In the genomic region with DNA sequence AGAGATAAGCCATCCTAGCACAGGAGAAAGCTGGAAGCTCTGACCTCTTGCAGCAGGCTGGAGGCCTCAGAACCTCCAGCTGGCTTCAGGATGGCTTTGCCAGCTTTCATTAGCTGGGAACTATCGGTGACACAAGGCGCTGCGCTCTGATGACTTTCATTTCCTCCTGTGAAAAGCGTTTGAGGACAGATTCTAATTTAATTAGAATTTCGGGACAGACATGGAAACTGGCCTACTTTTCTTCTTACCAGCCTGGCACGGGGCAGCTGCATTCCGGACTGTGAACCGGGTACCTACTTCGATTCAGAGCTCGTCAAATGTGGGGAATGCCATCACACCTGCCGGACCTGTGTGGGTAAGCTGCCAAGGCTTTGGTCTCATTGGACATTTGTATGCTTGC, we compare ENCODE assay signal across 20 mouse cellular contexts. TPM values are rescaled to one million over a fixed set of nuclear protein-coding genes. Genes with fewer than 3 reads are reported as not detected.
DNase-seq lines count a peak whose midpoint lies in the region; ATAC-seq lines count a peak whose summit lies in the region.
"Had no signal": no experiment of that assay in that cellular context is flagged by ENCODE, and none has a peak within 500 bp of the region (broad histone marks: within the 10 kb centered on the region; RNA-seq: fewer than 3 reads in every experiment).

No protein-coding gene starts in this region.

- no peaks in the 10 kb centered on the region for H3K9me3 ChIP-seq in midbrain, embryonic 11.5 days (ENCODE audit: control insufficient read depth, low read length)
- no peaks in the 10 kb centered on the region for H3K9me3 ChIP-seq in midbrain, embryonic 14.5 days (ENCODE audit: control insufficient read depth, low read length)
- H3K9me3 ChIP-seq in limb, embryonic 15.5 days: no peaks in the 10 kb centered on the region
- H3K9me3 ChIP-seq: embryonic facial prominence, embryonic 12.5 days; heart, embryonic 13.5 days; midbrain, embryonic 13.5 days had no signal

- DNase-seq in midbrain, embryonic 11.5 days (ENCODE audit: low spot score, missing footprints): peak; percentile 44
- DNase-seq in midbrain, embryonic 14.5 days: no peak
- DNase-seq in cerebellum, adult 11-12 months: peak; percentile 79
- peak; percentile 62 to 69 for DNase-seq in cerebellum, postnatal 10 days
- DNase-seq in thymus, postnatal 36 days: no peak
- no peak for DNase-seq in ovary, postnatal 36 days (ENCODE audit: low spot score)
- DNase-seq: adrenal gland, postnatal 14 days; gastrocnemius, postnatal 36 days; layer of hippocampus, postnatal 36 days; left cerebral cortex, postnatal 4 days; liver, postnatal 0 days had no signal

- H3K27ac ChIP-seq in midbrain, embryonic 11.5 days (ENCODE audit: low read depth, low read length): no peak overlapping the region
- no peak overlapping the region for H3K27ac ChIP-seq in midbrain, embryonic 14.5 days (replicated peaks; ENCODE audit: low read depth, low read length)
- no peak overlapping the region for H3K27ac ChIP-seq in limb, embryonic 15.5 days
- H3K27ac ChIP-seq: embryonic facial prominence, embryonic 12.5 days; heart, embryonic 13.5 days; midbrain, embryonic 13.5 days had no signal

- H3K4me2 ChIP-seq in midbrain, embryonic 11.5 days: no peak overlapping the region
- no peak overlapping the region for H3K4me2 ChIP-seq in midbrain, embryonic 14.5 days (ENCODE audit: low read length)
- 0 out of 2 replicates have a peak overlapping the region, but pooled peaks have one; percentile 44 for H3K4me2 ChIP-seq in limb, embryonic 15.5 days
- H3K4me2 ChIP-seq: embryonic facial prominence, embryonic 12.5 days; heart, embryonic 13.5 days; midbrain, embryonic 13.5 days had no signal

- H3K36me3 ChIP-seq in midbrain, embryonic 11.5 days (ENCODE audit: control insufficient read depth, insufficient read depth, low read length): no peaks in the 10 kb centered on the region
- no peaks in the 10 kb centered on the region for H3K36me3 ChIP-seq in midbrain, embryonic 14.5 days (ENCODE audit: control insufficient read depth, insufficient read depth, low read length)
- H3K36me3 ChIP-seq in limb, embryonic 15.5 days: no peaks in the 10 kb centered on the region
- H3K36me3 ChIP-seq: embryonic facial prominence, embryonic 12.5 days; heart, embryonic 13.5 days; midbrain, embryonic 13.5 days had no signal

- no peaks in the 10 kb centered on the region for H3K4me1 ChIP-seq in midbrain, embryonic 11.5 days (ENCODE audit: control insufficient read depth, insufficient read depth, low read length)
- H3K4me1 ChIP-seq in midbrain, embryonic 14.5 days (ENCODE audit: control insufficient read depth, insufficient read depth, low read length): no peaks in the 10 kb centered on the region
- peaks cover 23% of the 10 kb centered on the region for H3K4me1 ChIP-seq in limb, embryonic 15.5 days

- WGBS in midbrain, embryonic 11.5 days: 88% methylated on average over 11 of the region's 11 CpGs
- 80% methylated on average over 11 of the region's 11 CpGs for WGBS in midbrain, embryonic 14.5 days
- 35% methylated on average over 11 of the region's 11 CpGs for WGBS in limb, embryonic 15.5 days

- no peak for ATAC-seq in midbrain, embryonic 11.5 days (ENCODE audit: low FRiP score)
- no peak for ATAC-seq in midbrain, embryonic 14.5 days (ENCODE audit: low FRiP score, low TSS enrichment)
- no peak for ATAC-seq in limb, embryonic 15.5 days (ENCODE audit: insufficient number of reproducible peaks, low FRiP score, low TSS enrichment, low read depth)
- ATAC-seq: CD4-positive, CD25-positive, alpha-beta regulatory T cell, adult 4 months; intestine, postnatal 0 days; liver, postnatal 0 days; midbrain, embryonic 13.5 days had no signal

- H3K9ac ChIP-seq in midbrain, embryonic 11.5 days (ENCODE audit: low read length): no peak overlapping the region
- no peak overlapping the region for H3K9ac ChIP-seq in midbrain, embryonic 14.5 days (replicated peaks; ENCODE audit: low read length)
- no peak overlapping the region for H3K9ac ChIP-seq in limb, embryonic 15.5 days
- H3K9ac ChIP-seq: embryonic facial prominence, embryonic 12.5 days; heart, embryonic 13.5 days; liver, postnatal 0 days; midbrain, embryonic 13.5 days had no signal

- no peak overlapping the region for H3K4me3 ChIP-seq in midbrain, embryonic 11.5 days (ENCODE audit: low read depth, low read length)
- H3K4me3 ChIP-seq in midbrain, embryonic 14.5 days (replicated peaks; ENCODE audit: low read depth, low read length): no peak overlapping the region
- no peak overlapping the region for H3K4me3 ChIP-seq in limb, embryonic 15.5 days
- H3K4me3 ChIP-seq: embryonic facial prominence, embryonic 12.5 days; heart, embryonic 13.5 days; midbrain, embryonic 13.5 days had no signal

- H3K27me3 ChIP-seq in midbrain, embryonic 11.5 days (ENCODE audit: control insufficient read depth, insufficient read depth, low read length): no peaks in the 10 kb centered on the region
- H3K27me3 ChIP-seq in midbrain, embryonic 14.5 days (ENCODE audit: control insufficient read depth, insufficient read depth, low read length): no peaks in the 10 kb centered on the region
- peaks cover 17% of the 10 kb centered on the region; the same call in 1 of the 2 replicates for H3K27me3 ChIP-seq in limb, embryonic 15.5 days
- H3K27me3 ChIP-seq: embryonic facial prominence, embryonic 12.5 days; midbrain, embryonic 13.5 days had no signal

RNA-seq across cellular contexts. Expression of a gene that starts 4.7 kb away (rescaled TPM):
- not detected in 2 replicates for polyA plus RNA-seq in midbrain, embryonic 11.5 days (2014; fragmentation: Nextera tagmentation; extraction: Ambion mirVana)
- polyA plus RNA-seq in midbrain, embryonic 14.5 days (2014; fragmentation: Nextera tagmentation; extraction: Ambion mirVana): not detected in 2 replicates
- not detected in 2 replicates for polyA plus RNA-seq in limb, embryonic 15.5 days (2015; fragmentation: Nextera tagmentation; extraction: Ambion mirVana)
- polyA plus RNA-seq: CD4-positive, CD25-positive, alpha-beta regulatory T cell, adult 4 months; embryonic facial prominence, embryonic 12.5 days; heart, embryonic 13.5 days; hindbrain, embryonic 11.5 days; intestine, postnatal 0 days; liver, postnatal 0 days; midbrain, embryonic 13.5 days; stomach, embryonic 14.5 days; thymus, postnatal 0 days had no signal

RNA-seq across cellular contexts. Expression of a gene that starts 20.1 kb away (rescaled TPM):
- polyA plus RNA-seq in midbrain, embryonic 11.5 days (2014; fragmentation: Nextera tagmentation; extraction: Ambion mirVana): 230 and 247 TPM in 2 replicates
- polyA plus RNA-seq in midbrain, embryonic 14.5 days (2014; fragmentation: Nextera tagmentation; extraction: Ambion mirVana): 144 and 154 TPM in 2 replicates
- polyA plus RNA-seq in limb, embryonic 15.5 days (2015; fragmentation: Nextera tagmentation; extraction: Ambion mirVana): 145 and 148 TPM in 2 replicates

RNA-seq across cellular contexts. Expression of a gene that starts 40.7 kb away (rescaled TPM):
- 85.7 and 85.9 TPM in 2 replicates for polyA plus RNA-seq in midbrain, embryonic 11.5 days (2014; fragmentation: Nextera tagmentation; extraction: Ambion mirVana)
- polyA plus RNA-seq in midbrain, embryonic 14.5 days (2014; fragmentation: Nextera tagmentation; extraction: Ambion mirVana): 78.3 and 79.9 TPM in 2 replicates
- 154 TPM in 2 replicates for polyA plus RNA-seq in limb, embryonic 15.5 days (2015; fragmentation: Nextera tagmentation; extraction: Ambion mirVana)

Comparison
In these comparisons a context has a peak if more than half of its experiments do, and no peak if none do; other contexts are left out.
1. DNase-seq: peak in midbrain, embryonic 11.5 days (single experiment), cerebellum, adult 11-12 months (single experiment) and cerebellum, postnatal 10 days (2 of 2); none in midbrain, embryonic 14.5 days (single experiment), thymus, postnatal 36 days (0 of 2) and ovary, postnatal 36 days (single experiment).